Mouse (Mus musculus) layer of hippocampus, adult 2 months (tissue): ENCODE data around the gene Tbca. TPM values are rescaled to one million over a fixed set of nuclear protein-coding genes. Genes with fewer than 3 reads are reported as not detected.

Experiments used
- DNase-seq, 2 experiments: peaks; one replicate each; pipeline ENCODE4 v3.0.0; 2022; ENCODE audit warnings: low spot score in 2 of 2
- H3K27ac ChIP-seq: fragments of 200-600 bp; 2 replicates; pipeline ENCODE4 v1.8.1; 2022
- H3K4me3 ChIP-seq: fragments of 200-600 bp; 2 replicates; pipeline ENCODE4 v1.8.1; 2022; ENCODE audit warnings: mild to moderate bottlenecking
- CTCF ChIP-seq: fragments of 200-600 bp; conservative IDR thresholded peaks from 2 replicates; pipeline ENCODE4 v1.8.1; 2022; ENCODE audit warnings: antibody characterized with exemption, mild to moderate bottlenecking, moderate library complexity
- long read RNA-seq, 2 experiments: library from polyadenylated mRNA; stranded (forward); transcript quantifications; one replicate each; pipeline ENCODE4 v2.0.0; 2021; ENCODE audit warnings: borderline mapping rate in 2 of 2
- total RNA-seq, 2 experiments: library from RNA; stranded (reverse); gene quantifications; 2 replicates each; pipeline ENCODE4 v1.2.3; 2021

Tbca gene
- 100 to 1,000 TPM; 126 to 150 TPM for total RNA-seq
- long read RNA-seq, experiment 1, transcript Tbca-201 (4 exons, 559 nt) = major isoform, 41 of 41 reads
- long read RNA-seq, experiment 1, partial matches to known transcripts = 0 of 41 reads
- long read RNA-seq, experiment 1, other reads (novel, unspliced or antisense) = 0 of 41 reads
- long read RNA-seq, experiment 2, transcript Tbca-201 (4 exons, 559 nt) = major isoform, 54 of 56 reads
- long read RNA-seq, experiment 2, partial matches to known transcripts = 1 of 56 reads
- long read RNA-seq, experiment 2, other reads (novel, unspliced or antisense) = 1 of 56 reads

GRCm38 (mm10) chr13:94788771-94789649, at the start of gene Tbca:
TSS of gene Tbca (plus strand) at chr13:94788910.
- no peak for TF ChIP-seq CTCF
- DNase-seq = peak; percentile 66 to 90
- Histone ChIP-seq H3K4me3 (peak within 1 kb of the TSS; percentile 89), H3K27ac (peak within 1 kb of the TSS; percentile 93)

- H3K27ac ChIP-seq = no peak overlapping the region
- no peak overlapping the region for H3K4me3 ChIP-seq
- no peak for TF ChIP-seq CTCF
- no peak for DNase-seq
Measured at GRCm38 (mm10) chr13:94745176-94745575, 43.5 kb upstream of the Tbca start.

GRCm38 (mm10) chr13:94765852-94766251, 22.9 kb upstream of the Tbca start:
- H3K27ac ChIP-seq = no peak overlapping the region
- no peak for DNase-seq
- no peak overlapping the region for H3K4me3 ChIP-seq
- no peak for TF ChIP-seq CTCF

GRCm38 (mm10) chr13:94768460-94769154, 20.1 kb upstream of the Tbca start:
- Histone ChIP-seq H3K4me3 (no peak overlapping the region), H3K27ac (no peak overlapping the region)
- DNase-seq = no peak
- TF ChIP-seq CTCF = no peak

- no peak for TF ChIP-seq CTCF
- DNase-seq = no peak
- H3K4me3 ChIP-seq = no peak overlapping the region
Measured at GRCm38 (mm10) chr13:94769155-94769470, 19.6 kb upstream of the Tbca start.

GRCm38 (mm10) chr13:94786866-94787265, 1.8 kb upstream of the Tbca start:
- no peak overlapping the region for H3K27ac ChIP-seq
- DNase-seq = no peak
- TF ChIP-seq CTCF = no peak
- H3K4me3 ChIP-seq = no peak overlapping the region

More at GRCm38 (mm10) chr13:94769155-94769470, 19.6 kb upstream of the Tbca start:
- H3K27ac ChIP-seq = no peak overlapping the region

- DNase-seq = no peak
- Histone ChIP-seq H3K27ac (no peak overlapping the region), H3K4me3 (no peak overlapping the region)
- no peak for TF ChIP-seq CTCF
Measured at GRCm38 (mm10) chr13:94794689-94795088, 6.0 kb downstream of the Tbca start.

- TF ChIP-seq CTCF = no peak
- H3K27ac ChIP-seq = no peak overlapping the region
- no peak overlapping the region for H3K4me3 ChIP-seq
- DNase-seq = no peak
Measured at GRCm38 (mm10) chr13:94803480-94804057, 14.9 kb downstream of the Tbca start.

- Histone ChIP-seq H3K27ac (no peak overlapping the region), H3K4me3 (no peak overlapping the region)
- no peak for DNase-seq
- TF ChIP-seq CTCF = no peak
Measured at GRCm38 (mm10) chr13:94806315-94807179, 17.8 kb downstream of the Tbca start.

GRCm38 (mm10) chr13:94808596-94808995, 19.9 kb downstream of the Tbca start:
- Histone ChIP-seq H3K27ac (no peak overlapping the region), H3K4me3 (no peak overlapping the region)
- TF ChIP-seq CTCF = no peak
- no peak for DNase-seq

GRCm38 (mm10) chr13:94809724-94810123, 21.0 kb downstream of the Tbca start:
- Histone ChIP-seq H3K4me3 (no peak overlapping the region), H3K27ac (no peak overlapping the region)
- peak; percentile 30 for TF ChIP-seq CTCF
- DNase-seq = no peak

- DNase-seq = no peak
Measured at GRCm38 (mm10) chr13:94811451-94811850, 22.7 kb downstream of the Tbca start.

More at GRCm38 (mm10) chr13:94811451-94811850, 22.7 kb downstream of the Tbca start:
- Histone ChIP-seq H3K4me3 (no peak overlapping the region), H3K27ac (no peak overlapping the region)
- TF ChIP-seq CTCF = no peak
